Mouse (Mus musculus) G1E-ER4 (cell line): ENCODE results near the gene Tmcc1. TPM values are rescaled to one million over a fixed set of nuclear protein-coding genes. Genes with fewer than 3 reads are reported as not detected.

Experiments
- GATA1 ChIP-seq: IDR thresholded peaks from one replicate; pipeline ENCODE4 v1.8.0; 2012; ENCODE audit warnings: low read length, inconsistent platforms
- polyA plus RNA-seq: library from polyadenylated mRNA; stranded (reverse); fragments of >175 nt; gene quantifications from 2 replicates; pipeline ENCODE4 v1.2.3, GENCODE M21; 2012

The Tmcc1 gene
- polyA plus RNA-seq, 1 experiment = 0.59 TPM

- no peak for TF ChIP-seq GATA1
Observed at GRCm38 (mm10) chr6:116178376-116178775, 14.9 kb downstream of the Tmcc1 start.

- no peak for TF ChIP-seq GATA1
Observed at GRCm38 (mm10) chr6:116166383-116166782, 26.9 kb downstream of the Tmcc1 start.

DNA sequence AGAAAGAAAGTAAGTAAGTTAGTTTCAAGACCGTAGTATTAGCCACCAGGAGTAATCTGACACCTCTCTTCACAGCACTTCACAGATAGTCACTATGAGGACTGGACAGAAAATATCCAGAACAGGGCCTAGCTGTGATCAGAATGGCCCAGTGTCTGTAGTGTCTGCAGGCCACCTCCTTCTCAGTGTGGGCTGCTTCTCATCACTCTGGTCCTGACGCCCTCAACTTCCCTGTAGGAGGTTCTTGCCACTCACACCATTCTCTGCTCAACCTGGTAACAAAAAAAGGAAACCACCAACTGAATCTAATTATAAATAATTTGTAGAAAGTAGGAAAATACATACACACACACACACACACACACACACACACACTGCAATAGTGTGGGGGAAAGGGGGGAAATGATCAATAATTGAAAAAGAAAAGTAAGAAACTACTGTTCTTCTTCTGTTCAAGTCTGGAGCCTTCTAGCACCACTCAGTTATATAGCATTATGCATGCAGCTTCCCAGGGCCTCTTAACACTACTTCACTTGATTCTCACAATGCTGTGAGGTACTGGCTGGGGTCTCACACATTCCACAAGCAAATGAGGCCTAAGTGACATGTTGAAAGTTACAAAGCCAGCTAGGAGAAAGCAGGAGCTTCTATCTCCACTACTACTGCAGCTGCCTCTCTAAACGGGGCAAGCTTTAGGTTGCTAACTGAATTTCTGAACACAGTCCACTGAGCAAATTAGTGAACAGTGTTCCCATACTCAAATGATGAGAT lies 38.2 kb downstream of the Tmcc1 start:
- TF ChIP-seq GATA1 = no peak

GRCm38 (mm10) chr6:116147386-116147785 lies 45.9 kb downstream of the Tmcc1 start:
- no peak for TF ChIP-seq GATA1

DNA sequence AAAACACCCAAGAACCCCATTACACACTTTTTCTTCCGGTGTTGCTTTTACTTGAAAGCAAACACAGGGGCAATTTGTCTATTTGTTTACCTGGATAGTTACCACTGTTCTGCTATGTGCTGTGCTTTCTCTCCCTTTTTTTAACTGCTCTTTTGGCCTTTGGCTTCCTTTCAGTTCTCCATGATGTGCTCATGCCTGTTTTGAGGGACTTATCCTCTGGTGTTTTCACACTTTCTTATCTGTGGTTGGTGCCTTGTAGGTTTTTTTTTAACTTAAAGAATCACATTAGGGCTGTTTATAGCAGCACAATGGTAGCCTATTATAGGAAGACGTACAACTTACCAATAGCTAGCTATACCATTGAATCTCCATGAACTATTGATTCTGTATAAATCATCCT lies 51.6 kb downstream of the Tmcc1 start:
- TF ChIP-seq GATA1 = no peak

DNA sequence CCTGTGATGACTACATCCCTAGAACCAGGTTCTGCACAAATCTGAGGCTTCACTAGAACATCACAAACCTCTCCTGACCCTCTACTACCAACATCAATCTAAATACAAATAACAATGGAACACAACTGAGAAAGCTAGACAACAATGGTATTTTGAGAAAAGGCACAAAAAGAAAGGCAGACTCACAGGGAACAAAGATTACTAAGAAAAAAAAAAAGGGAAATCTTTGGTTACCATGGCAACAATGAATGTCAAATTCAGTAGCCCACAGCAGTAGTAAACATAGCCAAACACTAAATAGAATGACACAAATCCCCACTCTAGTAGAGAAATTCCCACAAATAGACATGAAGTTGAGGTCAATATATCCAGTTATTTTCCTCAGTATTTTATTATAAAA lies 52.5 kb downstream of the Tmcc1 start:
- TF ChIP-seq GATA1 = no peak

DNA sequence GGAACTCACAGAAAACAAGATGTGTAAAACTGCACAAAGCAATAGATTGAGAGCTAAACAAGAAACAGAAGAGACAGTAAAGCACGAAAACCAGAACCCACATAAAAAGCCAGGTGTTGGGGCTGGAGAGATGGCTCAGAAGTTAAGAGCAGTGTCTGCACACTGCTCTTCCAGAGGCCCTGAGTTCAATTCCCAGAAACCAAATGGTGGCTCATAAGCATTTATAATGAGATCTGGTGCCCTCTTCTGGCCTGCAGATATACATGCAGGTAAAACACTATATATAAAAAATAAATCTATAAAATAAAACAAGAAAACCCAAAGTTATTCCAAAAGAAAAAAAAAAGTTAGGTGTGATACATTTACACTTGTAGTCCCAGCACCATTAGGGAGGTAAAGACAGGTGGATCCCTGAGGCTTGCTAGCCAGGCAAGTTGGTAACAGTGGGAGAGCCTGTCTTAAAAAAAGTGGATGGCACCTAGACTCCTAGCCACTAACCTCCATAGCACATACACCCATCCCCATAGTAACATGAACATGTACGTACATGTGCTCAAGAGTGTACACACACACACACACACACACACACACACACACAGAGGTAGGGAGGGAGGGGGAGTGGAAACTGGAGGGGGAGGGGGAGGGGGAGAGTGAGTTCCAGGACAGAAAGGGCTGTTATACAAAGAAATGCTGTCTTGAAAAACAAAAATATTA lies 54.0 kb downstream of the Tmcc1 start:
- no peak for TF ChIP-seq GATA1

DNA sequence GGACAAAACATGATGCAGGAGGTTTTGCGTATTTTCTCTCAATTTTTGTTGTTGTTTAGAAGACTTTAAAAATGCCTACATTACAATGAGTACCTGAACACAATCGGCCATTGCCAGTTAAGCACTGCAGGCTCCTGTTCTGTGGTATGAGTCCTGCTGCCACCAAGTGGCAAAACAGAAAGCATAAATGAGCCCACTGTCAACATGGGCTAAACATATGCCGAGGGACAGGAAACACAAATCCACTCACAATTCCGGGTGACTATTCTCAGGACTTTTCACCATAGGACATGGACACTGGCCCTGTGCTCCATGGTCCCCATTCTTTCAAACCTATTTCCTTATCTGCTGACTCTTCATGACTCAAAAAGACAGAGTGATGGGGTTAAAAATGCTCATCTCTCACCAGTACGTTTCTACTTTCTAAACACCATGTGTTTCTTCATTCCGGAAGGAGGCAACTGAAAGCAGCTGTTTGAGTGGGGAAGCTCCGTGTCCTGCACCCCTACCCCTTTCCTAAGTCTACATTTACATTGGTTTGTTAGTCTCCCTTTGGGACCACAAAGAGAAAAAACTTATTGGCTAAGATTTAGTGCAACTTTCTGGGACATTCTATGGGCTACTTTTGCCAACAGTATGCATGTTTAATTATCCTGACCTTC lies 57.2 kb downstream of the Tmcc1 start:
- no peak for TF ChIP-seq GATA1

DNA sequence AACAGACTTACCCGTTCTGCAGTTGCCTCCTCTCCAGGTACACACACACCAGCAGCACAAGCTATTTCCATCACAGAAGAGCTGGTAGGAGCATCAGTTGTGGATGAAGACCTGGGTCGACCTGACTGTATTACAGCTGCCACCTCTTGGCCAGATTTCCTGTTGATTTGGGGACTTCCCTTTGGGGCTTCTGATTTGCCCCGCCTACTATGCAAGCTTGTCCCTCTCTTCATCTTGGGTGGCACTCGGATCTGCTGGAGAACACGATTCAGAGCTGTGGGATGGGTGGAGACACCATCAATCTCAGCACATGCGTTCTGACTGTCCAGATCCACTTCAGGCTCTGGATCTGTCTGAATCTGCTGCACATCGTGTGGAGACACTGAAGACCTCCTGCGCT lies 59.5 kb downstream of the Tmcc1 start:
- TF ChIP-seq GATA1 = no peak

- no peak for TF ChIP-seq GATA1
Observed at GRCm38 (mm10) chr6:116131771-116132170, 61.5 kb downstream of the Tmcc1 start.

GRCm38 (mm10) chr6:116128710-116129109 lies 64.6 kb downstream of the Tmcc1 start:
- no peak for TF ChIP-seq GATA1

DNA sequence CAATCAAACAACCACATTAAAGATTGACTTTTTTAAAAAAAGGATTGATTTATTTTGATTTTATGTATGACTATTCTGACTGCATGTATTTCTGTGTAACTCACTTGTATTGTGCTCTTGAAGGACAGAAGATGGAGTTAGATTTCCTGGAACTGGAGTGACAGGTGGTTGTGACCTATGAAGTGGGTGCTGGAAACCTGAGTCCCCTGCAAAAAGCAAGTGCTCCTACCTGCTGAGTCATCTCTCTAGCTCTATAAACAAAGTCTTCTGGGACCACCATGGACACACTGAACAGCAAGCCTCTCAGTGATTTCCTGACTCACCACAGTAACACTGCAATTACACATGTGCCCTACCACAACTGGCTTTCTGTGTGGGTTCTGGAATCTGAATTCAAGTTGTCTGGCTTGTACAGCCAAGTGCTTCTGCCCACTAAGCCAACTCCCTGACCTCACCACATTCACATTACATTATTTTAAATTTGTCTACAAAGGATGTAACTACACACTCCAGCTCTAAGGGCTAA lies 65.3 kb downstream of the Tmcc1 start:
- no peak for TF ChIP-seq GATA1

DNA sequence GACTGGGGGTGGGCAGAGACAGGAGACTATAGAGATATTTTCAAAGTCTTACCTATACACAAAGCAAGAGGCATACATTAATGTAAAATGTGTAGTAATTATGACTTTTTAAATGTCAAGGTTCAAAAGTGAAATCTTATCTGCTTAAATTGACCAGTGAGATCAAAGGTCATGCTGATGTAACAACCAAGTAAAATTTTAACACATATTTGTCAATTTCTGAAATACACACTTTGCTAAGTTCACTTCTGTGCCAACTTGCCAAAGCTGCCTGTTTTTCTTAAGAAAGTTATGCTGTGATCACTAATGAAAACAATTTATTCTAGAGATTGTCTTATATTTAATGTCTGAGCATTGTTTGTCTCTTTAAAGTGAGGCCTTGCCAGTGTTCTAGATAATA lies 66.7 kb downstream of the Tmcc1 start:
- TF ChIP-seq GATA1 = no peak

DNA sequence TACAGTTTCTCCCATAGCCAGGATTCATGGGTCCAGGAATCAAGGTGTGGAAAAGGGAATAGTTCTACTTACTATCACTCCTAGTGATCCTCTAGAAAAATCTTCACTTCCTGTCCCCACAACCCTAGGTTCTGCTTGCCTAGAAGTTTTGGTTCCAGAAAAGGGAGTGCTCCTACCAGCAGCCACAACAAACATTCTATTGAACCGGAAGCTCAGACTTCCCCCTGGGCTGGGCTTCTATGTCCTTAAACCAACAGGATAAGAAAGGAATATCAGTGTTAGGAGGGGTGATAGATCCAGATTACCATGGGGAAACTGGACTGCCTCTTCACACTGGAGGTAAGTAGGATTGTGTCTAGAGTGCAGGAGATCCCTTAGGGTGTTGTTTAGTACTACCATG lies 70.4 kb downstream of the Tmcc1 start:
- TF ChIP-seq GATA1 = no peak

GRCm38 (mm10) chr6:116119669-116120068 lies 73.6 kb downstream of the Tmcc1 start:
- TF ChIP-seq GATA1 = no peak

GRCm38 (mm10) chr6:116110588-116110987 lies 82.7 kb downstream of the Tmcc1 start:
- TF ChIP-seq GATA1 = no peak
